Mouse (Mus musculus) brain, embryonic 14.5 days (tissue): ENCODE measurements around the gene Ccl26.

Experiments
- CTCF ChIP-seq: fragments of 200-500 bp; IDR thresholded peaks from 2 replicates; pipeline ENCODE4 v1.5.1; 2012; ENCODE audit warnings: inconsistent platforms, mild to moderate bottlenecking, moderate library complexity, borderline replicate concordance; ENCODE audit not compliant: insufficient read depth, insufficient read length; ENCODE audit errors: extremely low read depth
- POLR2A ChIP-seq: fragments of 200-500 bp; IDR thresholded peaks from 2 replicates; pipeline ENCODE4 v1.6.1; 2012; ENCODE audit warnings: mild to moderate bottlenecking, inconsistent platforms, borderline replicate concordance; ENCODE audit not compliant: poor library complexity, insufficient read depth, insufficient read length, severe bottlenecking; ENCODE audit errors: extremely low read depth

DNA sequence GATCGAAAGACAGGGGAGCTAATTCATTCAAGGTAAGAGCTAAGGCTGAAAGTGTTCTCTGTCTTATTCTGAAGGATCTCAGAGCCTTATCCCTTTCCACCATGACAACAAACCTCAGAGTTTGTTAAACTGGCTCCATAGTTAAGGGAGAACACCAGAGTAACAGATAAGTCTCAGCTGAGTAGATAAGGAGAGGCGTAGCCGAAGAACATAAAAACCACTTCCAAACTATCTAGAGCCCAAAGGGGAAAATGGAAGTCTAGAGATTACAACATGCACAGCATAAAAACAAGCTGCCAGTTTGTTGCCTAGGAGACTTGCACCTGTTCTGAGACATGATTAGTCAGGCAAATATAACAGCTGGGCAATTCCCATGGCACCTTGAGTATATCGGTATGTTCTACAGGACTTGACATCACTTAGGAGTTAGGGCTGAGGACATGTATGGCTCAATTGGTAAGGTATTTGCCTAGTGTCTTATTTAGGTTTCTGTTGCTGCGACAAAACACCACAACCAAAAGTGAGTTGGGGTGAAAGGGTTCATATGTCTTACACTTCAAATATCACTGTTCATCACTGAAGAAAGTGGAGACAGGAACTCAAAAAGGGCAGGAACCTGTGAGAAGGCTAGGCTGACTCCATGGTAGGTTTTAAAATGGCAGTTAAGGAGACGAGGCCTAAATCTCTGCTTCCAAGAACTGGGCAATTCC, 4.3 kb upstream of the Ccl26 start:
- TF ChIP-seq POLR2A (no peak), CTCF (no peak)
